Mouse (Mus musculus) neural tube, embryonic 15.5 days (tissue): ENCODE measurements around the gene Lgals4. TPM values are rescaled to one million over a fixed set of nuclear protein-coding genes. Genes with fewer than 3 reads are reported as not detected.

Experiments used
- ATAC-seq: fragments of 200-750 bp; cut with Nextera tagmentation; 2 replicates; pipeline ENCODE4 v1.8.0; 2017; ENCODE audit warnings: mild to moderate bottlenecking, moderate TSS enrichment, moderate library complexity; ENCODE audit not compliant: low FRiP score
- H3K27ac ChIP-seq: fragments of 300-500 bp; sonication (generic); replicated peaks from 2 replicates; pipeline ENCODE4 v1.5.1; 2015; ENCODE audit warnings: mild to moderate bottlenecking, inconsistent platforms
- H3K27me3 ChIP-seq: fragments of 300-500 bp; sonication (generic); replicated peaks from 2 replicates; pipeline ENCODE4 v1.6.1; 2015; ENCODE audit warnings: inconsistent platforms
- H3K36me3 ChIP-seq: fragments of 300-500 bp; sonication (generic); 2 replicates; pipeline ENCODE4 v1.6.1; 2015; ENCODE audit warnings: inconsistent platforms
- H3K4me1 ChIP-seq: fragments of 300-500 bp; sonication (generic); 2 replicates; pipeline ENCODE4 v1.6.1; 2015; ENCODE audit warnings: inconsistent platforms
- H3K4me2 ChIP-seq: fragments of 300-500 bp; sonication (generic); 2 replicates; pipeline ENCODE4 v1.6.1; 2015; ENCODE audit warnings: inconsistent platforms, mild to moderate bottlenecking, moderate library complexity
- H3K4me3 ChIP-seq: fragments of 300-500 bp; sonication (generic); replicated peaks from 2 replicates; pipeline ENCODE4 v1.5.1; 2015; ENCODE audit warnings: mild to moderate bottlenecking, inconsistent platforms
- H3K9ac ChIP-seq: fragments of 300-500 bp; sonication (generic); replicated peaks from 2 replicates; pipeline ENCODE4 v1.6.1; 2015; ENCODE audit warnings: mild to moderate bottlenecking, inconsistent platforms
- H3K9me3 ChIP-seq: fragments of 300-500 bp; sonication (generic); replicated peaks from 2 replicates; pipeline ENCODE4 v1.6.1; 2016; ENCODE audit warnings: inconsistent platforms
- WGBS: fragments of 180-500 bp; shearing (Covaris S2); methylation state at CpG from one replicate; pipeline ENCODE4 v1.1.7; 2015; ENCODE audit warnings: mixed read lengths; 5-methylcytosine and 5-hydroxymethylcytosine counted together
- polyA plus RNA-seq: library from polyadenylated mRNA; unstranded; fragments of >200 nt; fragmentation: Nextera tagmentation; extraction: Ambion mirVana; gene quantifications from 2 replicates; pipeline ENCODE4 v1.2.1, GENCODE M21; 2015

The Lgals4 gene
- 5.4 and 85.2 TPM in 2 replicates for polyA plus RNA-seq

DNA sequence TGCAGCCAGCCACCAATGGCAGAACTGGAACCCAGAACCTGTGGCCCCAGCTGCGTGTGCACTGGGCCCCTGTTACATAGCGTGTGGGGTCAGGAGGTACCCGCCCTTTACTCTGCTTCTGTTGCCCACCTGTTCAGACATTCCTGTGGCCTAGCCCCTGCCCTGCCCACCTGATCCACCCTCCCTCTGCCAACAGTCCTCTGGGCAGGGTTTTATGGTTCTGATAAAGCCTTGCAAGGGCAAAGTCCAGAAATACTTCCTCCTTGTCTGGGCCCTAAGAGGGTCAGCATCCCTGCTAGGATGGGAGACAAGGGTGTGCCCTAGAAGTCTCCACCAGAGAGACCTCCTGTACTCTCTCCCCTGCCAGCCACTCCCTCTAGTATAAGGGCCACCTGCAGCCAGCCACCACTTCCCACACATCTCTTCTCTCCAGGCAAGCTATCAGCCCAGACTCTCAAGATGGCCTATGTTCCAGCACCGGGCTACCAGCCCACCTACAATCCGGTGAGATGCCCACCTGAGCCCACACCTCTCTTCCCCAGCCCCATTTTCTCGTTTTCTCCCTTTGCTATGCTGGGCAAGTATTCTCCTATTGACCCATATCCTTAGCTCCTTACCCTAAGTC lies at the start of gene Lgals4:
Gene Lgals4 (plus strand): TSS at position 132 of the 625 bp plus-strand sequence.
- Histone ChIP-seq H3K4me3 (no peak within 1 kb of the TSS), H3K9me3 (no peaks in the 10 kb centered on the region), H3K4me2 (no peak within 1 kb of the TSS), H3K9ac (no peak within 1 kb of the TSS), H3K27ac (no peak within 1 kb of the TSS), H3K36me3 (peaks cover 25% of the 10 kb centered on the region), H3K27me3 (no peaks in the 10 kb centered on the region), H3K4me1 (no peaks in the 10 kb centered on the region)
- ATAC-seq, result no peak
- 85% methylated on average over 6 of the region's 6 CpGs for WGBS

DNA sequence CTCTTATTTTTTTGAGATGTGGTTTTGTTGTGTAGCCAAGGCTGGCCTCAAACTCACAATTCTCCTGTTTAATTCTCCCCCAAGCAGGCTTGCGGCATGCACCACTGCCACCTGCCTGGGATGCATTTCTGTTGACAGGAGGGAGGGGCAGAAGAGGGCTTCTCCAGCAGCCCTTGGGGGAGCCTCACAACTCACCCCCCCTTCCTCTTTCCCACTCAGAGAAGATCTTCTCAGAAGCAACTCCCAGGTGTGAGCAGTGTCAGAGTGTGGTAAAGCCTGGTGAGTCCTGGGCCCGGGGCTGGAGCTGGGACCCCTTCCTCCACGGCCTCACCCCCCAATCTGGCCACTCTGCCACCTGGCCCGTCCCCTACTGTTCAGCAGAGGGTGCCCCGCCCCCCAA lies 48.5 kb upstream of the Lgals4 start:
- no peak overlapping the region for H3K4me3 ChIP-seq
- no peak overlapping the region for H3K27ac ChIP-seq
- 80% methylated on average over 5 of the region's 5 CpGs for WGBS
- no peak for ATAC-seq
- H3K4me1 ChIP-seq, result peaks cover 5% of the 10 kb centered on the region
- no peaks in the 10 kb centered on the region for H3K27me3 ChIP-seq
- H3K9me3 ChIP-seq, result no peaks in the 10 kb centered on the region
- H3K9ac ChIP-seq, result no peak overlapping the region
- peaks cover 47% of the 10 kb centered on the region for H3K36me3 ChIP-seq
- H3K4me2 ChIP-seq, result no peak overlapping the region

DNA sequence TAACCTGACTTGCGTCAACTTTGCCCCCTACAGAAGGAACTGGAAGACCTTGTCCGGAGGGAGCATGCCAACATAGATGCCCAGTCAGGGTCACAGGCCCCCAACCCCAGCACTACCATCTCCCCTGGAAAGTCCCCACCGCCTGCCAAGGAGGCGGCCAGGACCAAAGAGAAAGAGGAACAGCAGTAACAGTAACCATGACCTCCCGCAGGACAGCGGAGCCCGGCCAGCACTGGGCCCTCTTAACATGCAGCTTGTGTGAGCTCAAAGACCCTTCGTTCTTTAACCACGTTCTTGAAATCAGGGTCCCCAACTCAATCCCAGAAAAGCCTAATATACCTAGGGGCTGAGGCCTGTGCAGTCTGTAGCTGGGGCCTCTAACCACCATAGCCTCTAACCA lies 45.8 kb upstream of the Lgals4 start:
- no peaks in the 10 kb centered on the region for H3K27me3 ChIP-seq
- H3K4me2 ChIP-seq, result no peak overlapping the region
- no peak overlapping the region for H3K4me3 ChIP-seq
- no peak for ATAC-seq
- H3K9me3 ChIP-seq, result no peaks in the 10 kb centered on the region
- H3K9ac ChIP-seq, result no peak overlapping the region
- peaks cover 39% of the 10 kb centered on the region for H3K36me3 ChIP-seq
- WGBS, result 97% methylated on average over 9 of the region's 9 CpGs
- no peaks in the 10 kb centered on the region for H3K4me1 ChIP-seq
- no peak overlapping the region for H3K27ac ChIP-seq

DNA sequence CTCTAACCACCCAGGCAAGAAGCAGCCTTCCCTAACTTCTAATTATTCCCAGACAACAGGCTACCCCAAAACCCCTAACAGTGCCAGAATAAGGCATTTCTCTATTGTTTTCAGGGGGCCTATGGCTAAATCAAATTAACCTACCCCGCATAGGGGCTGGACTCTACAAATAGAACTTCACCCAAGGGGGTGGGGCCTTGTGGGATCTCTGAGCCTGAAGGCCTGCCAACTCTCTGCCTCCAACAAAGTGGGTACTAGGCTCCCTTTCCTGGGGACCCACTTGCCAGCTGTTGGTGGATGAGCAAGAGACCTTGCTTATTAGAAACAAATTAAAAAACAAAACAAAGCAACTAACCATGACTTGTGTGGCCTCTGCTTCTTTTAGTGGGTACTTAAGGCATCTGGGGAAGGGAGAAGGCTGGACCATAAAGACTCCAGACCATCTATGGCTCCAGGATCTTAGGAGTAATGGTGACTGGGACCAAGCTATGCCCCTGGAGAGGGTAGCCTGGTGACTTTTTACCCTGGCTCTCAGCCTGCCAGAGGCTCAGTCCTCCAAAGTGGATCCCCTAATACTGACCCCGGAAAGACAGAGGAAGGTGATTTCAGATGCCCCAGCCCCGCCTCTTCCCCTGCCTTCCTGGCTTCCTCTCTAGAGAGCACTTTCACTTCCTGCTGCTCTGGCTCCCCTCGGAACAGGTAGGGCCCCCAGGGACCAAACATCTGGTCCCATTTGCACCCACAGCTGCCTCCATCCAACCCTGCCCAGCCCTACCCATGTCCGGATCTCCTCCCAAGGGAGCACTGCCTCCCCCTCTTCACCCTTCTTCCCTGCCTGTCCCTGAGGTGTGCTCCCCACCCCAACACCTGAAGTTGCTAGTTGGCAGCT lies 45.1 kb upstream of the Lgals4 start, which contains the start of gene Rinl:
Gene Rinl (plus strand): TSS at position 663 of the 889 bp plus-strand sequence.
- no peak within 1 kb of the TSS for H3K27ac ChIP-seq
- H3K36me3 ChIP-seq, result peaks cover 32% of the 10 kb centered on the region
- H3K27me3 ChIP-seq, result no peaks in the 10 kb centered on the region
- no peak within 1 kb of the TSS for H3K4me2 ChIP-seq
- H3K9me3 ChIP-seq, result no peaks in the 10 kb centered on the region
- ATAC-seq, result no peak
- WGBS, result 71% methylated on average over 5 of the region's 5 CpGs
- H3K4me3 ChIP-seq, result no peak within 1 kb of the TSS
- H3K4me1 ChIP-seq, result no peaks in the 10 kb centered on the region
- no peak within 1 kb of the TSS for H3K9ac ChIP-seq

- H3K4me3 ChIP-seq, result no peak overlapping the region
- H3K27ac ChIP-seq, result no peak overlapping the region
Measured at GRCm38 (mm10) chr7:28789235-28789634, 44.4 kb upstream of the Lgals4 start.

DNA sequence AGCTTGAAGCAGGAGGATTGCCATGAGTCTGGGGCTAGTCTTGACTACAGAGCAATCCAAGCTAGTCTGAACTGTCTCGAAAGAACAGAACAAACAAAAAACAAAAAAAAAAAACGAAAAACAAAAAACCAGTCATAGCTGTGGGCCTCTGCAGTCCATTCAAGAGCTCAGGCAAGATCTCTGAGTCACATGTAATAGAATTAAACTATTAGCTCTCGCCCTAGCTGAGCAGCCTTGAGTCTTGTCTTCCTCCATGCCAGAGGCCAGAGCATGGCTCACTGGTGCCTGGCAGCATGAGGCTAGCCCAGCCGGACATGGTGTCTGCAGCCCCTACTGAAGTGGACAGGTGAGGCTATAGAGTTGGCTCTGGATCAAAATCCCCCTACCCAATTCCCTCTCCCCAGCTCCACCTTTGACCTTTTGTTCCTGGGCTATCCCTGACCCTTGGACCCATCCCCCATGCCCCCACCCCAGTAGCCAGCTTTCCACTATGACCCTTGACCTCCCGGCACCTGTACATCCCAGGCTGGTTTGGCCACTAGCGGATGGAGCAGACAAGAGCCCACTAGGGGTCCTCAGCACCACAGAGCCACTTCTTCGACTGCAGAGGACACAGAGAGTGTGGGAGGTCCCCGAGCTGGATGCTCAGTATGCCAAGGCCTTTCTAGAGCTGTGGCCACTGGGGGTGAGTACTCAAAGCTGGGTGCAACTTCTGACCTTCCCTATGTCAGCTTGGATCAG lies 43.4 kb upstream of the Lgals4 start:
- WGBS, result 55% methylated on average over 8 of the region's 8 CpGs
- Histone ChIP-seq H3K36me3 (peaks cover 19% of the 10 kb centered on the region), H3K9ac (no peak overlapping the region), H3K4me2 (no peak overlapping the region), H3K4me1 (no peaks in the 10 kb centered on the region), H3K27ac (no peak overlapping the region), H3K9me3 (no peaks in the 10 kb centered on the region), H3K27me3 (no peaks in the 10 kb centered on the region), H3K4me3 (no peak overlapping the region)
- ATAC-seq, result no peak

More at GRCm38 (mm10) chr7:28789235-28789634, 44.4 kb upstream of the Lgals4 start:
- Histone ChIP-seq H3K4me1 (no peaks in the 10 kb centered on the region), H3K4me2 (no peak overlapping the region), H3K27me3 (no peaks in the 10 kb centered on the region), H3K9ac (no peak overlapping the region), H3K36me3 (peaks cover 26% of the 10 kb centered on the region), H3K9me3 (no peaks in the 10 kb centered on the region)
- 92% methylated on average over 3 of the region's 3 CpGs for WGBS
- ATAC-seq, result no peak

- ATAC-seq, result no peak
- H3K4me3 ChIP-seq, result no peak overlapping the region
- H3K27me3 ChIP-seq, result no peaks in the 10 kb centered on the region
- peaks cover 11% of the 10 kb centered on the region for H3K36me3 ChIP-seq
- no peak overlapping the region for H3K9ac ChIP-seq
- no peak overlapping the region for H3K27ac ChIP-seq
- no peak overlapping the region for H3K4me2 ChIP-seq
- no peaks in the 10 kb centered on the region for H3K9me3 ChIP-seq
- peaks cover 6% of the 10 kb centered on the region; the same call in 1 of the 2 replicates for H3K4me1 ChIP-seq
Measured at GRCm38 (mm10) chr7:28791706-28792105, 41.9 kb upstream of the Lgals4 start.

- 82% methylated on average over 14 of the region's 14 CpGs for WGBS
- H3K4me3 ChIP-seq, result no peak overlapping the region
- no peaks in the 10 kb centered on the region for H3K9me3 ChIP-seq
- no peaks in the 10 kb centered on the region for H3K27me3 ChIP-seq
- H3K36me3 ChIP-seq, result peaks cover 8% of the 10 kb centered on the region; the same call in 1 of the 2 replicates
- H3K4me1 ChIP-seq, result peaks cover 9% of the 10 kb centered on the region
- H3K4me2 ChIP-seq, result no peak overlapping the region
- H3K27ac ChIP-seq, result no peak overlapping the region
- ATAC-seq, result no peak
- H3K9ac ChIP-seq, result no peak overlapping the region
Measured at GRCm38 (mm10) chr7:28792391-28793185, 41.1 kb upstream of the Lgals4 start.

DNA sequence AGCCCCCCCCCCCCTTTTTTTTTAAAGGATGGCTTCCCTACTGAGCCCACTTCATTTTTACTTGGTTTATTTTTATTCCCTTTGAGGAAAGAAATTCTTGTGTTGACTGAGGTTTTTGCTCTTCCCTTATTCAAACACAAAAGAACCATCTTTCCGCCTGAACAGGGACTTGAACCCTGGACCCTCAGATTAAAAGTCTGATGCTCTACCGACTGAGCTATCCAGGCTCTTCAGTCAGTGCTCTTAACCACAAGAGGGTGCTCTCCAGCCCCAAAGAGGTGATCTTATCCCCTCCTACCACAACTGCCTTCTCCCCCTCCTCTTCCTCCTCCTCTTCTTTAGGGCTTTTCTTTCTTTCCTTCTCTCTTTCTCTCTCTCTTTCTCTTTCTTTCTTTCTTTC lies 39.8 kb upstream of the Lgals4 start:
- no peak for ATAC-seq
- Histone ChIP-seq H3K9me3 (no peaks in the 10 kb centered on the region), H3K4me2 (no peak overlapping the region), H3K36me3 (no peaks in the 10 kb centered on the region), H3K4me3 (no peak overlapping the region), H3K9ac (no peak overlapping the region), H3K4me1 (peaks cover 9% of the 10 kb centered on the region), H3K27me3 (no peaks in the 10 kb centered on the region), H3K27ac (no peak overlapping the region)
- 51% methylated on average over 2 of the region's 2 CpGs for WGBS

- no peak overlapping the region for H3K27ac ChIP-seq
- WGBS, result 82% methylated on average over 3 of the region's 3 CpGs
- no peak overlapping the region for H3K9ac ChIP-seq
- H3K4me2 ChIP-seq, result no peak overlapping the region
- H3K36me3 ChIP-seq, result no peaks in the 10 kb centered on the region
- no peak overlapping the region for H3K4me3 ChIP-seq
- H3K9me3 ChIP-seq, result no peaks in the 10 kb centered on the region
- H3K27me3 ChIP-seq, result no peaks in the 10 kb centered on the region
- no peak for ATAC-seq
- peaks cover 9% of the 10 kb centered on the region for H3K4me1 ChIP-seq
Measured at GRCm38 (mm10) chr7:28794496-28794895, 39.2 kb upstream of the Lgals4 start.

DNA sequence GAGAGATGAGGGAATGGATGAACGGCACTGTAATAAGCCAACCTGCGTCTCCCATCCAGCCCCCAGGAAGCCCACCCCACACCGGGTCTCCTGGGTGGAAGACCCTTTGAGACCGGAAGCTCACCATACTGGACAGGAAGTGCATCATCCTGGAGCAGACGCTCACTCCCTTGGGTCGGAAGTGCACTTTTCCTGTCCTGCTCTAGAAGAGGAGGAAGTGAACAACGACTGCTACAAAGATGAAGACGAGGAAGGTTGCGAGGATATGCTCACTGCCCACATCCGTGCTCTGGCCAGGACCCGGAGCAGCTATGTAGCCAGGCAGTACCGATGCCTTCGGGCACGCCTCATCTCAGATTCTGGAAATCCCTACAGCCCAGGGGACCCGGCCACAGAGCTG lies 37.8 kb upstream of the Lgals4 start:
- no peak for ATAC-seq
- H3K9ac ChIP-seq, result no peak overlapping the region
- 80% methylated on average over 15 of the region's 15 CpGs for WGBS

More for the DNA sequence above, 37.8 kb upstream of the Lgals4 start:
- Histone ChIP-seq H3K36me3 (no peaks in the 10 kb centered on the region), H3K27ac (no peak overlapping the region), H3K4me2 (peak overlapping the region; percentile 43; the same call in 1 of the 2 replicates), H3K9me3 (no peaks in the 10 kb centered on the region), H3K4me1 (peaks cover 9% of the 10 kb centered on the region), H3K27me3 (no peaks in the 10 kb centered on the region), H3K4me3 (no peak overlapping the region)
